Mouse (Mus musculus): ENCODE measurements around the gene Rgs6. TPM values are rescaled to one million over a fixed set of nuclear protein-coding genes. Genes with fewer than 3 reads are reported as not detected.

The Rgs6 gene
- total and polyA plus RNA-seq, 3 experiments = not detected

DNA sequence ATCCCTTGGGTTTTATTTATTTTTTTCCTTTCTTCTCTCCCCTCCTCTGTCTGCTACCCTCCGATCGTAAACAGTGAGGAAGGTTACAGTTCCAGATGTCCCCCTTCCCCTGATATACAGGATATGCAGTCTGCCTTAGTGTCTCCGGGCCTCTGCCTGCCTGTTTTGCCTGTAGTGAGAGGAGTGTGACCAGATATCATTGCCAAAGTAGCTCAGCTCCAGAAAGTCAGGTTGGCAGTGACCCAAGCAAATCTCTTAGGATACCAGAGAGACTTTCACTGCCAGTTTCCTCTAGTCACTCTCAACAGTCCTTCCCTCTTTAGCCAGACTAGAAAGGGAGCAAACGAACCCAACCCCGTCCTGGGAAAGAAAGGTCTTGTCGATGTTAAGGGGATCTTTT, 545.7 kb downstream of the Rgs6 start:
- no peak for TF ChIP-seq POLR2AphosphoS2 (IDR thresholded peaks at IDR 0.05; ENCODE audit: low read depth, low read length)
- no peak for TF ChIP-seq EP300 (IDR thresholded peaks at IDR 0.05; ENCODE audit: low read length)
- no peak for TF ChIP-seq HCFC1 (IDR thresholded peaks at IDR 0.05; ENCODE audit: low read depth, low read length)
- Histone ChIP-seq H3K4me3 (replicated peaks in 1 of 3; ENCODE audit: low read depth in 2 of 3, low read length in 2 of 3, poor library complexity in 1 of 3) (no peak overlapping the region), H3K27me3 (replicated peaks) (no peaks in the 10 kb centered on the region), H3K4me1 (ENCODE audit: control insufficient read depth in 1 of 2, insufficient read depth in 2 of 2) (no peaks in the 10 kb centered on the region), H3K27ac (ENCODE audit: insufficient read depth, low read depth) (no peak overlapping the region), H3K36me3 (replicated peaks in 1 of 2; ENCODE audit: control insufficient read depth in 1 of 2, insufficient read depth in 1 of 2, low read length in 1 of 2) (no peaks in the 10 kb centered on the region), H3K9me3 (replicated peaks; ENCODE audit: low read length) (no peaks in the 10 kb centered on the region), H3K9ac (ENCODE audit: insufficient read depth, low read depth) (no peak overlapping the region), H3K79me2 (replicated peaks; ENCODE audit: control insufficient read depth, extremely low read depth, insufficient read depth, poor library complexity, severe bottlenecking) (no peaks in the 10 kb centered on the region), H3K4me2 (ENCODE audit: insufficient read depth, low read depth, poor library complexity, severe bottlenecking) (no peak overlapping the region)
- dilution Hi-C loops (cut with MboI; ENCODE audit: extremely low pct_ligation_motif_present, extremely low pct_unique_long_range_greater_than_20kb, low sequenced_read_pairs) (no loop called here), in situ Hi-C loops (cut with MboI; ENCODE audit: low pct_ligation_motif_present, low pct_unique_long_range_greater_than_20kb, low sequenced_read_pairs) (no loop called here)
- no peak for DNase-seq (ENCODE audit: extremely low read depth)

DNA sequence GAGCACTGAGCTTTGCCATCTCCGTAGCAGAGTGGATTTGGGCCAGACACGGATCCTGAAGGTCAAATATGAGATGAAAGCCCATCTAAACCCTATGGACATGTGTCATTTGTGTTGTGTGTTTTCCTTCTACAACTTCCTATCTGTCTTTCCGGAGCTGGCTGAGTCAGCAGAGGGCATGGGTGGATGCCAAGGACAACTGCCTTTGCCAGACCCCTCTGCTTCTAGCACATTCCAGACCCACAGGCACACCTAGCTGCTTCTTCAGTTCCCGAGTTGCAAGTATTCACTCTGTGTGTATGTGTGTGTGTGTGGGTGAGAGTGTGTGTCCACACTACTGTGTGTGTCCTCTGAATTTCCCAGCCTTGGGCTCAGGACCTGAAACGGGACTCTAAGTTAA, 547.9 kb downstream of the Rgs6 start:
- in situ Hi-C loops (cut with MboI; ENCODE audit: low pct_ligation_motif_present, low pct_unique_long_range_greater_than_20kb, low sequenced_read_pairs) (no loop called here), dilution Hi-C loops (cut with MboI; ENCODE audit: extremely low pct_ligation_motif_present, extremely low pct_unique_long_range_greater_than_20kb, low sequenced_read_pairs) (no loop called here)
- Histone ChIP-seq H3K27ac (ENCODE audit: insufficient read depth, low read depth) (no peak overlapping the region), H3K4me3 (replicated peaks in 1 of 3; ENCODE audit: low read depth in 2 of 3, low read length in 2 of 3, poor library complexity in 1 of 3) (no peak overlapping the region), H3K4me2 (ENCODE audit: insufficient read depth, low read depth, poor library complexity, severe bottlenecking) (no peak overlapping the region), H3K79me2 (replicated peaks; ENCODE audit: control insufficient read depth, extremely low read depth, insufficient read depth, poor library complexity, severe bottlenecking) (no peaks in the 10 kb centered on the region), H3K9me3 (replicated peaks; ENCODE audit: low read length) (no peaks in the 10 kb centered on the region), H3K4me1 (ENCODE audit: control insufficient read depth in 1 of 2, insufficient read depth in 2 of 2) (no peaks in the 10 kb centered on the region), H3K9ac (ENCODE audit: insufficient read depth, low read depth) (no peak overlapping the region), H3K27me3 (replicated peaks) (no peaks in the 10 kb centered on the region), H3K36me3 (replicated peaks in 1 of 2; ENCODE audit: control insufficient read depth in 1 of 2, insufficient read depth in 1 of 2, low read length in 1 of 2) (no peaks in the 10 kb centered on the region)
- DNase-seq (ENCODE audit: extremely low read depth) = no peak
- TF ChIP-seq TCF12 (IDR thresholded peaks at IDR 0.05; ENCODE audit: low read depth, low read length) (no peak), USF1 (IDR thresholded peaks at IDR 0.05; ENCODE audit: low read depth, low read length) (no peak), MAX (IDR thresholded peaks at IDR 0.05; ENCODE audit: low read length) (no peak), E2F4 (IDR thresholded peaks at IDR 0.05; ENCODE audit: insufficient replicate concordance, low read depth, low read length) (no peak), POLR2AphosphoS2 (IDR thresholded peaks at IDR 0.05; ENCODE audit: low read depth, low read length) (no peak), ELF1 (IDR thresholded peaks at IDR 0.05; ENCODE audit: low read depth, low read length) (no peak), HCFC1 (IDR thresholded peaks at IDR 0.05; ENCODE audit: low read depth, low read length) (no peak), BHLHE40 (IDR thresholded peaks at IDR 0.05; ENCODE audit: low read depth, low read length) (no peak), JUN (IDR thresholded peaks at IDR 0.05; ENCODE audit: insufficient read depth, low read depth, low read length) (no peak), CHD2 (IDR thresholded peaks at IDR 0.05; ENCODE audit: low read length) (no peak), POLR2A (IDR thresholded peaks at IDR 0.05; ENCODE audit: low read depth, low read length) (no peak), IRF4 (IDR thresholded peaks at IDR 0.05; ENCODE audit: low read depth, low read length) (no peak), JUND (conservative IDR thresholded peaks at IDR 0.05; ENCODE audit: low read depth, low read length) (no peak), MEF2A (IDR thresholded peaks at IDR 0.05; ENCODE audit: borderline replicate concordance, low read depth, low read length) (no peak), SMC3 (IDR thresholded peaks at IDR 0.05; ENCODE audit: low read depth, low read length) (no peak), NELFE (IDR thresholded peaks at IDR 0.05; ENCODE audit: low read depth, low read length) (no peak), MXI1 (IDR thresholded peaks at IDR 0.05; ENCODE audit: low read depth, low read length) (no peak), SIN3A (IDR thresholded peaks at IDR 0.05; ENCODE audit: low read length) (no peak)
